Mouse (Mus musculus) stomach, postnatal 0 days (tissue): Measurements from ENCODE around the gene Usp54.

Experiments used
- CTCF ChIP-seq: IDR thresholded peaks from 2 replicates; pipeline ENCODE4 v1.5.1; 2016; ENCODE audit warnings: antibody characterized with exemption, low read depth, mild to moderate bottlenecking, moderate library complexity
- EP300 ChIP-seq: optimal IDR thresholded peaks from 2 replicates; pipeline ENCODE3; 2016; ENCODE audit warnings: antibody characterized with exemption

GRCm38 (mm10) chr14:20622412-20622811 lies 18.5 kb downstream of the Usp54 start:
- no peak for TF ChIP-seq EP300
- no peak for TF ChIP-seq CTCF
